Mouse (Mus musculus): Measurements from ENCODE around the gene Agpat3.

The Agpat3 gene

GRCm38 (mm10) chr10:78290730-78291535, 61.4 kb downstream of the Agpat3 start:
- no peak for DNase-seq

GRCm38 (mm10) chr10:78288896-78289295, 63.4 kb downstream of the Agpat3 start:
- peak; percentile 79 for DNase-seq

GRCm38 (mm10) chr10:78288135-78288534, 64.2 kb downstream of the Agpat3 start:
- DNase-seq = no peak

DNA sequence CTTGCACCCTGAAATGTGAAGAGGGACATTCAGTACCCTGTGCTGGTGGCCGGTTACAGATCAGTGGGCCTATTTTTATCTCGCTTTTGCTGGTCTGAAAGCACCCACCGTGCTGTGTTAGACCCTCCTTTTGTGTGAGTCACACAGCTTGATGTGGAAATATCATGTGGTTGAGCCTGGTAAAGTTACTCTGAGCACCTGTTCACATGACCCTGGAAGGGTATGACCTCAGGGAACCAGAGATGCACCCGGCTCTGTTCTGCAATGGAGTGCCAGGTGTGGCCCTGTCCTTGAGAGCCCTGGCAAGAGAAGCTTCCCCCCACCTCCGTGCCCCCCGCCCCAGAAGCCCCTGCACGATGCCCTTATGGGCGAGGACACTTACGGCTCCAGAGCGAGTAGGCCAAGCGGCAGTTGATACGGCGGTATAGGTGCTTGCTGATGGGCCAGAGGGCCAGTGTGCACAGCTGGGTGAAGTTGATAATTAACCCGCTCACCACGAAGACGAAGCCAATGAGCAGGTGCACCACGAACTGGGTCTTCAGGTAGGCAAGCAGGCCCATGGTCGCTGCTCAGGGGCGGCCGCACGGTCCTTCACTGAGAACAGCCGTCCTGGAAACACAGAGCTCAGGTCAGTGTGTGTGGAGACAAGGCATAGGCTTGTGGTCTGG, 64.7 kb downstream of the Agpat3 start:
- DNase-seq = no peak

GRCm38 (mm10) chr10:78285959-78286358, 66.3 kb downstream of the Agpat3 start:
- no peak for DNase-seq

DNA sequence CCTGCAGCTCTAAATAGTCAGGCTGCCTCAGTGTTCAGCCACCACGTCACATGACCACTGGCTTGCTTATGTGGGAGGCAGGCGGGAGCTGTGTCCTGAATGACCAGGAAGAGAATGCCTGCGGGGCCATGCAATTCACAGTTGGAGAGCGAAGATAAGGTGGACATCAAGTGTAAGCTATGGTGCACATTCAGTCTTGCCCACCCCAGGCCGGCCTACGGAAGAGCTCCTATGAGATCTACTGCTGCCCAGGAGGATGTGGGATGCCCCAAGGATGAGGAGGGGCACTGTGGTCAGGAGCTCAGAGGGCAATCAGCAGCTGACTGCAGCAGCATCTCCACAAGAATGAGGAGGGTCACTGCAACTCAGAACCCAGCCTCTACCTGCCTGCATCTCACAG, 66.9 kb downstream of the Agpat3 start:
- DNase-seq = no peak

- no peak for DNase-seq
Observed at GRCm38 (mm10) chr10:78284812-78285211, 67.5 kb downstream of the Agpat3 start.

- DNase-seq = no peak
Observed at GRCm38 (mm10) chr10:78282411-78282810, 69.9 kb downstream of the Agpat3 start.

DNA sequence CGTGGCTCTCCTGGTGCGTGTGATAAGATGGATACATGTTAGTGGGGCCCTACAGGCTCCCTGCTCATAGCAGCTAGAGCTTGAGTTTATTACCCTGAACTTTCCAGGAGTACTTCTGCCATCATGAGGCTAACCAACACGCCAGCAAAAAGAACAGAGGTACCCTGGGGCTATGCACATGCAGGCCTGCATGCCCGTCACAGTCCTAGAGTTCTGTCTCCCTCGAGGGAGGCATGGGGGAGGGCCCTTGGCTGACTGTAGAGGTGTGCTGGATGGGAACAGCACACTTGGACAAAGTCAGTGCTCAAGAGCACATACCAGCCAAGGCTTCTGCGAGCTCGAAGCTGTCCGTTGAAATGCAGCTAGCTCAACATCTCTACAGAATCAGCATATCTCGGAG, 71.8 kb downstream of the Agpat3 start:
- no peak for DNase-seq

- DNase-seq = peak; percentile 65
Observed at GRCm38 (mm10) chr10:78279210-78279609, 73.1 kb downstream of the Agpat3 start.

GRCm38 (mm10) chr10:78277835-78278234, 74.5 kb downstream of the Agpat3 start:
- DNase-seq = no peak

GRCm38 (mm10) chr10:78276242-78276641, 76.0 kb downstream of the Agpat3 start:
- DNase-seq = no peak

GRCm38 (mm10) chr10:78272932-78273331, 79.4 kb downstream of the Agpat3 start:
- no peak for DNase-seq

- DNase-seq = no peak
Observed at GRCm38 (mm10) chr10:78265881-78266280, 86.4 kb downstream of the Agpat3 start.

DNA sequence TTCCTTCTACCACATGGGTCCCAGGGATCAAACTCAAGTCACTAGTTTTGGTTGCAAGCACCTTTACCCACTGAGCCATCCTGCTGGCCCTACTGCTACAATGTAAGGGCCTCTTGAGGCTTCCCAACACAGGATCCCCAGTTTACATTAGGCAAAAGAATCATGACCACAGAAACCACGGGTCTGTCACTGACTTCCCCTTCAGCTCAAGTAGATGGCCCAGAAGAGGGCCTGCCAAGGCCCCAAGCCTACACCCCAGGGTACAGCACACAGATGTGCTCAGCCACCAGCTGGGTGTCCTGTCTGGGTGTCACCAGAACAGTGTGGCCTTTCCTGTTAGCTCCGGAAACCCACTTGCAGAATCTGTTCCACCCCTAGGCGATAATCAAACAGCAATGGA, 87.6 kb downstream of the Agpat3 start:
- no peak for DNase-seq

GRCm38 (mm10) chr10:78260916-78261650, 91.2 kb downstream of the Agpat3 start:
- peak; percentile 56 for DNase-seq

DNA sequence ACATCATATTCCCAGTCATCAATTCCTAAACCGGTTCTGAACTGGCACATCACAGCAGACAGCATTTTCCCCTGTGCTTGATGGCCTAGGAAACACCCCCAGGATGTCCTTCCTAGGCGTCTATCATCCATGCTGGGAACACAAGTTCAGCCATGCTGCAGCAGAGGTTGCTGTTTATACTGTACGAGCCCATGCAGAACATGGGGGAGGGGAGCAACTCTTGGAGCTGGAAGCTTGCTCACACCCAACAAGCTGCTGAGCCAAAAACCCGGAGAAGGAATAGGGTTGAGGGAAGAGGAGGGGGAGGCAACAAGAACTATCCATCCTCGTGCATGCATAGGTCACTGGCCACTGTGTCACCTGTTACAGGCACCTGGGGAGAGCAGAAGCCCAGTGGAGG, 92.0 kb downstream of the Agpat3 start:
- DNase-seq = no peak

GRCm38 (mm10) chr10:78259702-78260101, 92.6 kb downstream of the Agpat3 start:
- DNase-seq = no peak

DNA sequence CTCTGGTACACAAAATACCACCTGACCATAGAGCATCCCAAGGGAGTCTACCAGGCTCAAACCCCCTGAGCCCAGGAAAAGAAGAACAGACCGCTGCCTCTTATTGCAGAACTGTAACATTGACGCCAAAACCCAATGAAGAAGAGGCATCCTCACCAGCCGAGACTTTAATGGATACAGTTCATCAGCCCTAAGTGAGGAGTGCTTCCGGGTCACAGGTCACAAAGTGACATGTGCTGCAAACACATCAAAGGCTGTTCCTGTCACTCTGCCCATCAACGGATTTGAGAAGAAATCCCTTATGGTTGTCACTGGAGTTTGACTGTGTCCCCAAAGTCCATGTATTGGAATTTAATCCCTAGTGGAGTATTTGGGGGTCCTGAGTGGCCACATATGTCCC, 93.1 kb downstream of the Agpat3 start:
- DNase-seq = no peak

DNA sequence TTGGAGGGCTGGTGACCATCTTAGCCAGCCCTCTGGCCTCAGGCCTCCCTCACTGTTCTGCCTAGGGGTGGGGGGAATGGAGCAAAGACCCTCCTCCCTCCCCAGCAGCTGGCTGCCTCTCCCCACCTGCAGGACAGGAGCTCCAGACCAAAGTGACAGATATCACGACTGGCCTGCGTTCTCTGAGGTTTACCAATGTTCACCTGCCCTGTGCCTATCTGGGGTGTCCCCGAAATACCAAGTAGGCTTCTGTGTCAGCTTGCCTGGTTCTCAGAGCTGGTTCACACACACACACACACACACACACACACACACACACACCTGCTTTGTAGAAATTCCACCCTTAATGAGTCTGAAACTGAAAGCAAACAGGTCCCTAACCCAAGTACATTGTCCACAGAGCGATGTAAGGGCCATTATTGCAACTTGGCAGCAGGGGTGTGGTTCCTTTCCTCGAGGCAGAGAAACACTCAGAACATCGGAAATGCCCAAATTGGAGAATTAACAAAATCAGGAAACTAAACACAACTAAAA, 94.1 kb downstream of the Agpat3 start:
- no peak for DNase-seq

DNA sequence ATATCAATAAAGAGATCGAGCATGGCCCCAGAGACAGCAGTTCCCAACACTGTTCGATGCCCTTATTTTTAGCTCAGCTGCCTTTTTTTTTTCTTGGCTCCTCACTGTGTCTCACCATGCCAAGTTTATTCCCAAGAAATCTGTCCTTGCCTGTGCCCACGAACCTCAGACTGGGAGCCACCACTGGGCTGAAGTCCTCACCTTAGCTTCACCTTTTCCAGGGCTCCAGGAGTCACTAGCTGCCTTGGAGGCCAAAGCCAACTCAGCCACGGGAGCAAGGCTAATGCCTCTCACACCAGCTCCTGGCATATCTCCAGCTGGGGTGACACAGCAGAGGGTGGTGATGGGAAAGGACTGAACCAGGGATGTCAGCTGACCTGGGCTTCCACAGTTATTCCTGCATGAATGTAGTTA, 96.6 kb downstream of the Agpat3 start:
- no peak for DNase-seq

GRCm38 (mm10) chr10:78247206-78247605, 105.1 kb downstream of the Agpat3 start:
- no peak for DNase-seq

- no peak for DNase-seq
Observed at GRCm38 (mm10) chr10:78246725-78247124, 105.6 kb downstream of the Agpat3 start.

- no peak for DNase-seq
Observed at GRCm38 (mm10) chr10:78245225-78245547, 107.1 kb downstream of the Agpat3 start.
